Mouse (Mus musculus): ENCODE measurements around the gene Shmt2. TPM values are rescaled to one million over a fixed set of nuclear protein-coding genes. Genes with fewer than 3 reads are reported as not detected.

Shmt2 gene
- 40.3 and 57.7 TPM in 2 replicates for polyA plus RNA-seq (2012; rRNA removed)

DNA sequence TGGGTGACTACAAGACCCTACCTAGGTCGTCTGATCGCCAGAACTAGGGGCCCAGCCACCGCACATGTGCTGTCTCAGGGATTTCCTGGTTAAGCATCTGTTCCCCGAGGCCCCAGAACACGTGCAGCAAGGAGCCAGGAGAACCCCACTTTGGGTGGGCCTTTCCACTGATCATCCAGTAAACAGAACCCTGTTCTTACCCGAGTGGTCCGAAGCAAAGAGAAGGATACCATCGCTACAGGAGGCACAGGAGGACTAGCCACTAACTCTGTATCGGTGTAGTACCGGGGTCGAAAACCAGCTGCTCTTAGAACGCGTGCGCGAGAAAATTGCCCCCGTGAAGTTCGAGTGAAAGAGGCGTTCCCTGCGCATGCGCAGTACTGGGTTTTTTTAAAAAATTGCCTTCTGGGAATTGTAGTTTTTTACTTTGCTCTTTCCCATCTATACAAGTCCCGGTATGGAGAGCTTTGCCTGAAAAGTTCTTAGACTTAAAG, at the start of gene Shmt2:
Gene Shmt2, minus strand, starts transcription at position 357 of the 494 bp plus-strand sequence.
- DNase-seq = peak; percentile 74
- 0% methylated on average over 21 of the region's 21 CpGs for WGBS
- no peak for TF ChIP-seq CTCF (IDR thresholded peaks at IDR 0.05; ENCODE audit: insufficient read depth, low read length)
- TF ChIP-seq POLR2A (IDR thresholded peaks at IDR 0.05; ENCODE audit: borderline replicate concordance, extremely low read depth, low read depth, low read length) = peak; percentile 47; the same call in 1 of the 2 replicates
- Histone ChIP-seq H3K4me3 (replicated peaks; ENCODE audit: extremely low read depth, low read depth, low read length) (peak within 1 kb of the TSS; percentile 81), H3K4me1 (ENCODE audit: control insufficient read depth, insufficient read depth, low read length) (peaks cover 3% of the 10 kb centered on the region; the same call in 1 of the 2 replicates)

- Histone ChIP-seq H3K4me1 (ENCODE audit: control insufficient read depth, insufficient read depth, low read length) (no peaks in the 10 kb centered on the region), H3K4me3 (replicated peaks; ENCODE audit: extremely low read depth, low read depth, low read length) (no peak overlapping the region)
- 70% methylated on average over 17 of the region's 17 CpGs for WGBS
- no peak for DNase-seq
- no peak for TF ChIP-seq CTCF (IDR thresholded peaks at IDR 0.05; ENCODE audit: insufficient read depth, low read length)
Measured at GRCm38 (mm10) chr10:127570937-127571641, 48.8 kb upstream of the Shmt2 start.

GRCm38 (mm10) chr10:127570384-127570783, 48.1 kb upstream of the Shmt2 start:
- no peak for DNase-seq
- TF ChIP-seq CTCF (IDR thresholded peaks at IDR 0.05; ENCODE audit: insufficient read depth, low read length) = no peak
- no peak for TF ChIP-seq POLR2A (IDR thresholded peaks at IDR 0.05; ENCODE audit: borderline replicate concordance, extremely low read depth, low read depth, low read length)
- Histone ChIP-seq H3K4me3 (replicated peaks; ENCODE audit: extremely low read depth, low read depth, low read length) (no peak overlapping the region), H3K4me1 (ENCODE audit: control insufficient read depth, insufficient read depth, low read length) (no peaks in the 10 kb centered on the region)
- 44% methylated on average over 6 of the region's 6 CpGs for WGBS

GRCm38 (mm10) chr10:127569450-127569849, 47.2 kb upstream of the Shmt2 start:
- TF ChIP-seq POLR2A (IDR thresholded peaks at IDR 0.05; ENCODE audit: borderline replicate concordance, extremely low read depth, low read depth, low read length) (no peak), CTCF (IDR thresholded peaks at IDR 0.05; ENCODE audit: insufficient read depth, low read length) (peak; percentile 72)
- DNase-seq = peak; percentile 56
- H3K4me3 ChIP-seq (replicated peaks; ENCODE audit: extremely low read depth, low read depth, low read length) = no peak overlapping the region
- WGBS = 9% methylated on average over 3 of the region's 3 CpGs
- no peaks in the 10 kb centered on the region for H3K4me1 ChIP-seq (ENCODE audit: control insufficient read depth, insufficient read depth, low read length)

GRCm38 (mm10) chr10:127566553-127567326, 44.5 kb upstream of the Shmt2 start:
- Histone ChIP-seq H3K4me1 (ENCODE audit: control insufficient read depth, insufficient read depth, low read length) (no peaks in the 10 kb centered on the region), H3K4me3 (replicated peaks; ENCODE audit: extremely low read depth, low read depth, low read length) (no peak overlapping the region)
- no peak for DNase-seq
- WGBS = 93% methylated on average over 28 of the region's 28 CpGs
- no peak for TF ChIP-seq POLR2A (IDR thresholded peaks at IDR 0.05; ENCODE audit: borderline replicate concordance, extremely low read depth, low read depth, low read length)
- TF ChIP-seq CTCF (IDR thresholded peaks at IDR 0.05; ENCODE audit: insufficient read depth, low read length) = no peak

GRCm38 (mm10) chr10:127564301-127564700, 42.1 kb upstream of the Shmt2 start:
- WGBS = 14% methylated on average over 13 of the region's 13 CpGs
- DNase-seq = no peak
- Histone ChIP-seq H3K4me1 (ENCODE audit: control insufficient read depth, insufficient read depth, low read length) (no peaks in the 10 kb centered on the region), H3K4me3 (replicated peaks; ENCODE audit: extremely low read depth, low read depth, low read length) (no peak overlapping the region)
- TF ChIP-seq CTCF (IDR thresholded peaks at IDR 0.05; ENCODE audit: insufficient read depth, low read length) = no peak
- no peak for TF ChIP-seq POLR2A (IDR thresholded peaks at IDR 0.05; ENCODE audit: borderline replicate concordance, extremely low read depth, low read depth, low read length)

DNA sequence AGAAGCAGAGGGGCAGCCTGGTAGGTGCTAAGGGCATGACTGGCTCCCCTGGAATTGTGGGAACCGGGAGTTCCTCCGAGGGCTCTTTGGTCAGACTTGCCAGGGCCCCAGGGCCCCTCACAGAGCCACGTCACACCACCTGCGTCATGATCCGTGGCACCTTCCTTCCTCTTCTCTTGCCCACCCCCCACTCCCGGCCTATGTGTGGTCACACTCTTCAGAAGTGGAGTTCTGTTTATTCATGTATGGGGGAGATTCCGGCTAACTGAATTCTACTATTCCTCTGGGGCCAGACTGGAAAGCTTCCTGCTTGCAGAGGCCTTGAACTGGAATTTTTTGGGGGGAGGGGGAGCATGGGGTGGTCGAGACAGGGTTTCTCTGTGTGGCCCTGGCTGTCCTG, 41.6 kb upstream of the Shmt2 start:
- DNase-seq = no peak
- TF ChIP-seq CTCF (IDR thresholded peaks at IDR 0.05; ENCODE audit: insufficient read depth, low read length) (no peak), POLR2A (IDR thresholded peaks at IDR 0.05; ENCODE audit: borderline replicate concordance, extremely low read depth, low read depth, low read length) (no peak)
- 40% methylated on average over 8 of the region's 8 CpGs for WGBS

DNA sequence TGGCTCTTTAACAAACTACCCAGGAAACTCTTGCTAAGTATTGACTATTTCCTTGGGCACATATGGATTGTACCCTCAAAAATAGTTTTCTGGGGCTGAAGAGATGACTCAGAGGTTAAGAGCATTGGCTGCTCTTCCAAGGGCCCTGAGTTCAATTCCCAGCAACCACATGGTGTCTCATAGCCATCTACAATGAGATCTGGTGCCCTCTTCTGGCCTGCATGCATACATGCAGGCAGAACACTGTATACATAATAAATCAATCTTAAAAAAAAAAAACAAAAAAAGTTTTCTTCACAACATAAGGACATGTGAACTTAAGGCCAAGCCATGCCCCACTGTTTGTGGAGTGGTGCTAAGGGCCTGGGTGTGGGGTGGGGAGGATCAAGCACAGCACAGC, 38.9 kb upstream of the Shmt2 start:
- Histone ChIP-seq H3K4me3 (replicated peaks; ENCODE audit: extremely low read depth, low read depth, low read length) (no peak overlapping the region), H3K4me1 (ENCODE audit: control insufficient read depth, insufficient read depth, low read length) (no peaks in the 10 kb centered on the region)
- DNase-seq = no peak
- TF ChIP-seq POLR2A (IDR thresholded peaks at IDR 0.05; ENCODE audit: borderline replicate concordance, extremely low read depth, low read depth, low read length) = no peak

More for the DNA sequence above, 41.6 kb upstream of the Shmt2 start:
- Histone ChIP-seq H3K4me3 (replicated peaks; ENCODE audit: extremely low read depth, low read depth, low read length) (no peak overlapping the region), H3K4me1 (ENCODE audit: control insufficient read depth, insufficient read depth, low read length) (no peaks in the 10 kb centered on the region)

DNA sequence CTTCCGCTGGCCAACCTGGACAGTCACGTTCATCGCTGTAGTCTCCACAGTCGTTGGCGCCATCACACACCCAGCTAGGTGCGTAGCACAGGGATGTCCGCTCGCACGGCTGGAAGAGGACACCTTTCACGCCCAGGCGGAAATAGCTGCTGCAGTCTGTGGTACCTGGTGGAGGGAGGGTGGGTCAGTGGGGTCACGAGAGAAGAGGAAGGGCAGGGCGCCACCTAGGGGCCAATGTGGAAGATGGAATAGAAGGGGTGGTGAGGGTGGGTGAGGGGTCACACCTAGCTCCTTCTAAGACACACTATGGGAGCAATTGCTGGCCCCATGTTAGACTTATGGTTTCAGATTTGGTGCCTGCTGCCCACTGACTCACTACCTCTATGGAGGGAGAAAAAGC, 35.2 kb upstream of the Shmt2 start:
- 89% methylated on average over 13 of the region's 13 CpGs for WGBS
- H3K4me3 ChIP-seq (replicated peaks; ENCODE audit: extremely low read depth, low read depth, low read length) = no peak overlapping the region
- H3K4me1 ChIP-seq (ENCODE audit: control insufficient read depth, insufficient read depth, low read length) = no peaks in the 10 kb centered on the region
- no peak for DNase-seq
- 0 out of 2 replicates have a peak, but pooled peaks have one; percentile 7 for TF ChIP-seq CTCF (IDR thresholded peaks at IDR 0.05; ENCODE audit: insufficient read depth, low read length)
- TF ChIP-seq POLR2A (IDR thresholded peaks at IDR 0.05; ENCODE audit: borderline replicate concordance, extremely low read depth, low read depth, low read length) = no peak
